ENCODE assay signal across 23 mouse cellular contexts in genomic region chr12:11623561-11623960, GRCm38 (mm10).
DNase-seq lines count a peak whose midpoint lies in the region; ATAC-seq lines count a peak whose summit lies in the region.
"Had no signal": no experiment of that assay in that cellular context is flagged by ENCODE, and none has a peak within 500 bp of the region (broad histone marks: within the 10 kb centered on the region; RNA-seq: fewer than 3 reads in every experiment).

No protein-coding gene starts in this region.

- H3K27me3 ChIP-seq in intestine, embryonic 16.5 days (replicated peaks; ENCODE audit: control insufficient read depth, insufficient read depth, low read length): no peaks in the 10 kb centered on the region
- H3K27me3 ChIP-seq: CH12.LX; embryonic facial prominence, embryonic 12.5 days; forebrain, embryonic 15.5 days; hindbrain, embryonic 12.5 days had no signal

- no peaks in the 10 kb centered on the region for H3K36me3 ChIP-seq in intestine, embryonic 16.5 days (ENCODE audit: control insufficient read depth, insufficient read depth, low read length)
- H3K36me3 ChIP-seq: embryonic facial prominence, embryonic 12.5 days; forebrain, embryonic 15.5 days; heart, embryonic 10.5 days; hindbrain, embryonic 12.5 days had no signal

- no peaks in the 10 kb centered on the region for H3K9me3 ChIP-seq in intestine, embryonic 16.5 days (ENCODE audit: control insufficient read depth, low read length)
- H3K9me3 ChIP-seq: embryonic facial prominence, embryonic 12.5 days; forebrain, embryonic 15.5 days; heart, embryonic 10.5 days; hindbrain, embryonic 12.5 days had no signal

- 65% methylated on average over 1 of the region's 1 CpGs for WGBS in intestine, embryonic 16.5 days

- peak; percentile 54 for DNase-seq in kidney, adult 9 months
- no peak for DNase-seq in kidney, postnatal 4 days
- peak; percentile 19 for DNase-seq in brain, adult 2 months (ENCODE audit: low read depth, low spot score)
- DNase-seq in kidney, postnatal 36 days: peak; percentile 4 to 36
- DNase-seq in embryo, embryonic 11 days: no peak
- no peak for DNase-seq in heart, adult 8-10 months (ENCODE audit: low spot score)
- DNase-seq in cerebellum, postnatal 10 days: no peak
- DNase-seq: adrenal gland, postnatal 25 days; cerebellum, adult 18-20 months; cerebellum, adult 9-11 months; gastrocnemius, postnatal 36 days; heart, adult 11 months; heart, postnatal 10 days; heart, postnatal 4 days had no signal

- no peak overlapping the region for H3K9ac ChIP-seq in intestine, embryonic 16.5 days (ENCODE audit: low read depth, low read length)
- H3K9ac ChIP-seq: embryonic facial prominence, embryonic 12.5 days; forebrain, embryonic 15.5 days; hindbrain, embryonic 12.5 days had no signal

- H3K4me1 ChIP-seq in intestine, embryonic 16.5 days (ENCODE audit: control insufficient read depth, insufficient read depth, low read length): no peaks in the 10 kb centered on the region
- H3K4me1 ChIP-seq: embryonic facial prominence, embryonic 12.5 days; forebrain, embryonic 15.5 days; heart, embryonic 10.5 days; hindbrain, embryonic 12.5 days had no signal

- peak; percentile 85 for ATAC-seq in intestine, embryonic 16.5 days
- ATAC-seq: activated CD4-positive, CD25-positive, alpha-beta regulatory T cell, adult 4 months; forebrain, embryonic 15.5 days; hindbrain, embryonic 16.5 days; Patski had no signal

- H3K4me3 ChIP-seq in intestine, embryonic 16.5 days (ENCODE audit: low read length): no peak overlapping the region
- H3K4me3 ChIP-seq: embryonic facial prominence, embryonic 12.5 days; forebrain, embryonic 15.5 days; heart, embryonic 10.5 days; hindbrain, embryonic 12.5 days had no signal

- H3K27ac ChIP-seq in intestine, embryonic 16.5 days (ENCODE audit: low read length): no peak overlapping the region
- H3K27ac ChIP-seq: embryonic facial prominence, embryonic 12.5 days; forebrain, embryonic 15.5 days; heart, embryonic 10.5 days; hindbrain, embryonic 12.5 days had no signal

- H3K4me2 ChIP-seq in intestine, embryonic 16.5 days (ENCODE audit: low read depth, low read length): no peak overlapping the region
- H3K4me2 ChIP-seq: embryonic facial prominence, embryonic 12.5 days; forebrain, embryonic 15.5 days; hindbrain, embryonic 12.5 days had no signal

Comparison
In these comparisons a context has a peak if more than half of its experiments do, and no peak if none do; other contexts are left out.
1. DNase-seq: peak in kidney, adult 9 months (single experiment), brain, adult 2 months (single experiment) and kidney, postnatal 36 days (2 of 2); none in kidney, postnatal 4 days (0 of 2), embryo, embryonic 11 days (single experiment), heart, adult 8-10 months (single experiment) and cerebellum, postnatal 10 days (0 of 2).